Mouse (Mus musculus): ENCODE measurements at regions not wholly inside any gene's neighbourhood (a gene's known extent, or its start where the extent isn't known, plus 50 kb on each side); places are given as distances from the start of the nearest gene placed in this dataset.
A peak's percentile ranks its signal among the peaks of the same experiment; 100 is the strongest.

DNA sequence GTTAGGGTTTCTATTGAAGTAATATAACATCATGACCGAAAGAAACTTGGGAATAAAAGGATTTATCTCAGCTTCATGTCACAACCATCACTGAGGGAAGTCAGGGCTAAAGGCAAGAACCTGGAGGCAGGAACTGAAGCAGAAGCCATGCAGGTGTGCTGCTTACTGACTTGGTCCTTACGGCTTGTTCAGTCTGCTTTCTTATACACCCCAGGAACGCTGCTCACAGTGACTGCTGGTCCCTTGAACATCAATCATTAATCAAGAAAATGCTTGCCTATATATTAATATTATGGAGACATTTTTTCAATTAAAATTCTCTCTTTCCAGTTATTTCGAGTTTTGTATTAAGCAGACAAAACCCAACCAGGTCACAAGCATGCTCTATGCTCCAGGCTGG, 58.5 kb upstream of the Armc2 start:
- Histone ChIP-seq H3K9me3 (ENCODE audit: control insufficient read depth, low read length) (no peaks in the 10 kb centered on the region), H3K27me3 (ENCODE audit: control insufficient read depth, insufficient read depth, low read length) (no peaks in the 10 kb centered on the region), H3K36me3 (ENCODE audit: control insufficient read depth, insufficient read depth, low read length) (no peaks in the 10 kb centered on the region), H3K9ac (ENCODE audit: low read length) (no peak overlapping the region), H3K4me2 (ENCODE audit: low read depth) (no peak overlapping the region), H3K4me3 (ENCODE audit: low read depth, low read length) (no peak overlapping the region), H3K27ac (ENCODE audit: low read depth, low read length) (no peak overlapping the region), H3K4me1 (ENCODE audit: control insufficient read depth, insufficient read depth, low read length) (peaks cover 3% of the 10 kb centered on the region; the same call in 1 of the 2 replicates)
- DNase-seq (ENCODE audit: low spot score) (no peak), ATAC-seq (ENCODE audit: insufficient read depth, low FRiP score, low TSS enrichment) (no peak)
- 76% methylated on average over 4 of the region's 4 CpGs for WGBS

DNA sequence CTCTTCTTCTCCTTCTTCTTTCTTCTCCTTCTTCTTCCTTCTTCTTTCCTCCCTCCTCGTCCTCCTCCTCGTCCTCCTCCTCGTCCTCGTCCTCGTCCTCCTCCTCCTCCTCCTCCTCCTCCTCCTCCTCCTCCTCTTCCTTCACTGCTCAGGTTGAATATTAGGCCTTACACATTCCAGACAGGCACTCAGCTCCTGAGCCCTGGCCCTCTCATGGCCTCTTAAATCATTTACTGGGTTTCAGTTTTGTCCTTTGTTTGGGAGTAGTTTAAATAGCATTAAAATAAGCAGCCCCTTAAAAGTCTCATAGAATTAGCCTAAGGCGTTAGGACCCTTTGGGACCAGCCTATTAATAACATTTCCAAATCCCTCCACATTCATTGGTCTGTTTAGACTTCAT, 57.3 kb upstream of the Armc2 start:
- Histone ChIP-seq H3K27ac (ENCODE audit: low read depth, low read length) (no peak overlapping the region), H3K36me3 (ENCODE audit: control insufficient read depth, insufficient read depth, low read length) (no peaks in the 10 kb centered on the region), H3K9me3 (ENCODE audit: control insufficient read depth, low read length) (no peaks in the 10 kb centered on the region), H3K27me3 (ENCODE audit: control insufficient read depth, insufficient read depth, low read length) (no peaks in the 10 kb centered on the region), H3K4me2 (ENCODE audit: low read depth) (no peak overlapping the region), H3K9ac (ENCODE audit: low read length) (no peak overlapping the region), H3K4me3 (ENCODE audit: low read depth, low read length) (no peak overlapping the region), H3K4me1 (ENCODE audit: control insufficient read depth, insufficient read depth, low read length) (peaks cover 7% of the 10 kb centered on the region)
- no peak for ATAC-seq (ENCODE audit: insufficient read depth, low FRiP score, low TSS enrichment)
- 87% methylated on average over 5 of the region's 6 CpGs for WGBS
- no peak for DNase-seq (ENCODE audit: low spot score)

DNA sequence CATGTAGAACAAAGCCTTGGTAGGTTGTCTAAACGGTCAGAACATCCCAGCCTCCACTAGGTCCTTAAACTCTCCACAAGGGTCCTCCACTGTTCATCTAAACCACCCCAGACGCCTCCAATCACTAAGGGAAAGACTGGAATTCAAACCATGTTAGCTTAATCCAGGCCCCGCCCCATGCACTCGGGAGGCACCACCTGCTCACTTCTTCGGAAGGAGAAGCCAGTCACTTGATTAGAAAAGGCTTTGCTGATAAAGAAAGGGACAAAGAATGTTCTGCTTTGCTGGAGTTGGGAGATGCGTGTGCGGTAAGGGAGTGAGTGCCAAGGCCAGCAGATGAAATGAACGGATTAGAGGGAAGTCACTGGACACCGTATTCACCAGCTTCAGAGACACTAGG, 54.5 kb upstream of the Armc2 start:
- Histone ChIP-seq H3K9me3 (ENCODE audit: control insufficient read depth, low read length) (no peaks in the 10 kb centered on the region), H3K4me1 (ENCODE audit: control insufficient read depth, insufficient read depth, low read length) (peaks cover 7% of the 10 kb centered on the region), H3K27ac (ENCODE audit: low read depth, low read length) (no peak overlapping the region), H3K4me2 (ENCODE audit: low read depth) (no peak overlapping the region), H3K27me3 (ENCODE audit: control insufficient read depth, insufficient read depth, low read length) (no peaks in the 10 kb centered on the region), H3K9ac (ENCODE audit: low read length) (no peak overlapping the region), H3K36me3 (ENCODE audit: control insufficient read depth, insufficient read depth, low read length) (no peaks in the 10 kb centered on the region), H3K4me3 (ENCODE audit: low read depth, low read length) (no peak overlapping the region)
- WGBS: 58% methylated on average over 9 of the region's 9 CpGs
- ATAC-seq (ENCODE audit: insufficient read depth, low FRiP score, low TSS enrichment) (no peak), DNase-seq (ENCODE audit: low spot score) (no peak)

DNA sequence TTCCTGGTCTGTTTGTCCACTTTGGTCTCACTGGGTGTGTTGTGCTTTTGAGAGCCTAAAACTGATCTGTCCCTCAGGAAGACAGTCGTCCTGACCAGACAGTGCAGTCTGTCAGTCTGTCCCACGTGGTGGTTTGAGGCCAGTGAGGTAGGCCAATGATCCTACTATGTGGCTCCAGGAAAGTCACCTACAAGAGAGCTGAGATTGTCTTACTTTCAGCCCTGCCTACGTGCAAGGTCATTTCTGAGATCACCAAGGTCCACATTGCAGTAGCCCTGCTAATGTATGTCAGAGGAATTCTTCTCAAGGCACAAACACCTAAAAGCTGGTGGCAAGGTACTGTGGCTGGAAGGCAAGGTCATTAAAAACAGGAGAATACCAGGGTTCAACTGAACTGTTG, 53.9 kb upstream of the Armc2 start:
- no peak for ATAC-seq (ENCODE audit: insufficient read depth, low FRiP score, low TSS enrichment)

DNA sequence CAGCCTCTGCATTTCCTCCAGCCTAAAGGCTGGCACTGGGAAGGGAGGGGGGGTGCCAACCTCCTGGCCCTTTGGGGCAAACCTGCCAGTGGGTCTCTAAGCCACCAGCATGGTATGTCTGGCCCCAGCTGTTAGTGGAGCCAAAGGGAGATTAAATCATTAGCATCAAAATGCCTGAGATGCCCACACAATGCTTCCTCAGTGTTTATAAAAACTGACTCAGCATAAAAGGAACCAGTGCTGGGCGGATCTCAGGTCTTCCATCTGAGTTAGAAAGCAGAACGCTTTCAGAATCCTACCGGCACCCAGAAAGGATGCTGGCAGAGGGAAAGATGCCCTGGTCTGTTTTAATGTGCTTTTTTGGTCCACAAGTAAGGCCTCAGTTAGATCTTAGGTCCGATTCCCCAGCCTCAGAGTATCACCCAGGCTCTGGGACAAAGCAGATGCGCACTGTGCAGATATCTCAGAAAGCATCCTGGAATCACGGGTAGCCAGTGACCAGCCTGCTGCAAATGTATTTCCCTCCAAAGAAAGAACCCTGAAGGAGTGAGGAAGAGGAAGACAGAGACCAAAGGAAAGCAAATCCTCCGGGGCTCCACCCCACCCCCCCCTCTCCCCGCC, 53.3 kb upstream of the Armc2 start:
- no peaks in the 10 kb centered on the region for H3K9me3 ChIP-seq (ENCODE audit: control insufficient read depth, low read length)
- no peaks in the 10 kb centered on the region for H3K27me3 ChIP-seq (ENCODE audit: control insufficient read depth, insufficient read depth, low read length)
- ATAC-seq (ENCODE audit: insufficient read depth, low FRiP score, low TSS enrichment) (no peak), DNase-seq (ENCODE audit: low spot score) (peak; percentile 52)
- H3K4me1 ChIP-seq (ENCODE audit: control insufficient read depth, insufficient read depth, low read length): peaks cover 7% of the 10 kb centered on the region
- no peaks in the 10 kb centered on the region for H3K36me3 ChIP-seq (ENCODE audit: control insufficient read depth, insufficient read depth, low read length)
- no peak overlapping the region for H3K4me3 ChIP-seq (ENCODE audit: low read depth, low read length)
- no peak overlapping the region for H3K4me2 ChIP-seq (ENCODE audit: low read depth)
- H3K27ac ChIP-seq (ENCODE audit: low read depth, low read length): no peak overlapping the region
- WGBS: 33% methylated on average over 7 of the region's 8 CpGs
- H3K9ac ChIP-seq (ENCODE audit: low read length): no peak overlapping the region

More for the DNA sequence above, 53.9 kb upstream of the Armc2 start:
- Histone ChIP-seq H3K9ac (ENCODE audit: low read length) (no peak overlapping the region), H3K4me3 (ENCODE audit: low read depth, low read length) (no peak overlapping the region), H3K27ac (ENCODE audit: low read depth, low read length) (no peak overlapping the region), H3K27me3 (ENCODE audit: control insufficient read depth, insufficient read depth, low read length) (no peaks in the 10 kb centered on the region), H3K9me3 (ENCODE audit: control insufficient read depth, low read length) (no peaks in the 10 kb centered on the region), H3K4me1 (ENCODE audit: control insufficient read depth, insufficient read depth, low read length) (peaks cover 7% of the 10 kb centered on the region), H3K4me2 (ENCODE audit: low read depth) (no peak overlapping the region), H3K36me3 (ENCODE audit: control insufficient read depth, insufficient read depth, low read length) (no peaks in the 10 kb centered on the region)
- 39% methylated on average over 3 of the region's 3 CpGs for WGBS
- DNase-seq (ENCODE audit: low spot score): no peak

DNA sequence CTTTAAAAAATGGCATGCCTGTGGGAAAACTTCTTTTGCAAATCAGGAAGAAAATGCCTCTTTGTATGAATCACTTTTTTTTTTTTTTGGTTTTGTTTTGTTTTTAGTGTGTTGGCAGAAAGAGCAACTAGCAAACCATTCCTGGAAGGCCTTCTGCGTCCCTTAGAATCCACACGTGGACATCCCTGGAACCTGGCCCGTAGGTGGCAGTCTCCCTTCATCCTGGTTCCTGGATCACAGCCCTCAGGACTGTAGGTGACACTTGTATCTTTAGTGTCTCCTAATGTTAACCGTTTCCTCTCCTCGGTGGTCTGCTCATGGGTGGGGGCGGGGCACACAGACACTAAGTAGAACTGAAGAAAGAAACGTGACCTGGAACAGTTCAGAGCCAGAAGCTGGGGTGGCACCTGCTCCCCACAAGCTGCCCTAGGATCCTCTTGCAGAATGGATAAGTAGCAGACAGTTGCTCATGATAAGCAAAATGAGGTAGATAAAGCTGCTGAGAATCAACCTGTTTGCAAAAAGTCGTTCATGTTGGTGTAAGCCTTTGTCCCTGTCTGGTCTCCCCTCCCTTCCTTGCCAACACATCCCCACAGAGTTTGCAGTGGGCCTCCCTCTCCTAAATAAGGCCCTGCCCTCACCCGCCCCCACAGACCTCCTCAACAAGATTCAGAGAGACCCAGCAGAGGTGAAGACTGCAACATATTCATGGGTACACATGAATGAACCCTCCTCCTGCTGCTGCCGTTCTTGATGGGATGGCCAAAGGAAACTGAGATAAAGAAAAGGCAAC, 52.6 kb upstream of the Armc2 start:
- Histone ChIP-seq H3K9ac (ENCODE audit: low read length) (no peak overlapping the region), H3K4me3 (ENCODE audit: low read depth, low read length) (no peak overlapping the region), H3K36me3 (ENCODE audit: control insufficient read depth, insufficient read depth, low read length) (no peaks in the 10 kb centered on the region), H3K27me3 (ENCODE audit: control insufficient read depth, insufficient read depth, low read length) (no peaks in the 10 kb centered on the region), H3K4me2 (ENCODE audit: low read depth) (no peak overlapping the region), H3K4me1 (ENCODE audit: control insufficient read depth, insufficient read depth, low read length) (peaks cover 7% of the 10 kb centered on the region), H3K27ac (ENCODE audit: low read depth, low read length) (no peak overlapping the region), H3K9me3 (ENCODE audit: control insufficient read depth, low read length) (no peaks in the 10 kb centered on the region)
- WGBS: 33% methylated on average over 10 of the region's 10 CpGs
- ATAC-seq (ENCODE audit: insufficient read depth, low FRiP score, low TSS enrichment) (no peak), DNase-seq (ENCODE audit: low spot score) (peak; percentile 41)

DNA sequence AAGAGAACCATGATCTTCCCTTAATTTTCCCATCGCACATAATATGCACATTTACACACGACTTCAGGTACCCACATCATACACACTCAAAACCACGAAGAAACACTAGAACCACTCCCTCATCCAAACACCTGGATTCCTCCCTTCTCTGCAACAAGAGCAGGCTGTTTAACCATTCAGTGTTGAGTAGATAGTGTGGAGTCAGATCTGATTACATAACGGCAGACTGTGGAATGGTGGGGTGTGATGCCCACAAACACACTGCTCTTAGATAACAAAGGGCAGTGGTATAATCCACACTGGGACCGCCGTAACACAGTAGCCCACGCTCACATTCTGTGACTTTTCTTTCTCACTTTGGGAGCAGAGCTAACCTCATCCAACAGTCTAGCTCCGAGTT, 51.5 kb upstream of the Armc2 start:
- DNase-seq (ENCODE audit: low spot score) (no peak), ATAC-seq (ENCODE audit: insufficient read depth, low FRiP score, low TSS enrichment) (no peak)
- Histone ChIP-seq H3K4me3 (ENCODE audit: low read depth, low read length) (no peak overlapping the region), H3K27ac (ENCODE audit: low read depth, low read length) (no peak overlapping the region), H3K27me3 (ENCODE audit: control insufficient read depth, insufficient read depth, low read length) (no peaks in the 10 kb centered on the region), H3K4me2 (ENCODE audit: low read depth) (no peak overlapping the region), H3K4me1 (ENCODE audit: control insufficient read depth, insufficient read depth, low read length) (peaks cover 7% of the 10 kb centered on the region), H3K36me3 (ENCODE audit: control insufficient read depth, insufficient read depth, low read length) (no peaks in the 10 kb centered on the region), H3K9ac (ENCODE audit: low read length) (no peak overlapping the region), H3K9me3 (ENCODE audit: control insufficient read depth, low read length) (no peaks in the 10 kb centered on the region)
- WGBS: 91% methylated on average over 8 of the region's 8 CpGs

DNA sequence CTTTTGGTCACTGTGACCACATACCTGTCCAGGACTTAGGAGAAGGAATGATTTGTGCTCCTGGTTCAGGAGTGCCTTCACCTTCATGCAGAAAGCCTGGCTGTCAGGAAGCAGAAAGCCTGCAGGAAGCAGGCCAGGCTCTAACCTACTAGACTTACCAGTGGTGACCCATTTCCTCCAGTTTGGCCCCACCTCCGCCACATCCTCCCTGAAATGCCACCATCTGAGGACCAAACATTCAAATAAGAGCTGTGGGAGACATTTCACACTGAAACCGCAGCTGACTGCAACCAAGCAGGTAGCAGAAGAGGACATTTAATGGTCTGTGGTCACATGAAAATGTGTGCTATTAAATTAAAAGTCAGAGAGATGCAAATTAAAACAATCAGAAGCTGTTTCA, 50.3 kb upstream of the Armc2 start:
- ATAC-seq (ENCODE audit: insufficient read depth, low FRiP score, low TSS enrichment) (no peak), DNase-seq (ENCODE audit: low spot score) (no peak)
- Histone ChIP-seq H3K4me1 (ENCODE audit: control insufficient read depth, insufficient read depth, low read length) (peaks cover 7% of the 10 kb centered on the region), H3K9ac (ENCODE audit: low read length) (no peak overlapping the region), H3K36me3 (ENCODE audit: control insufficient read depth, insufficient read depth, low read length) (no peaks in the 10 kb centered on the region), H3K9me3 (ENCODE audit: control insufficient read depth, low read length) (no peaks in the 10 kb centered on the region), H3K4me2 (ENCODE audit: low read depth) (no peak overlapping the region), H3K27ac (ENCODE audit: low read depth, low read length) (no peak overlapping the region), H3K27me3 (ENCODE audit: control insufficient read depth, insufficient read depth, low read length) (no peaks in the 10 kb centered on the region), H3K4me3 (ENCODE audit: low read depth, low read length) (no peak overlapping the region)
- 92% methylated on average over 2 of the region's 2 CpGs for WGBS
